ENCODE assay signal across 7 mouse cellular contexts in genomic region chr6:140514205-140515110, GRCm38 (mm10).
DNase-seq lines count a peak whose midpoint lies in the region; ATAC-seq and TF ChIP-seq lines count a peak whose summit lies in the region.

No protein-coding gene starts in this region.

- H3K4me1 ChIP-seq in forebrain, embryonic 13.5 days, result peaks cover 26% of the 10 kb centered on the region
- peaks cover 5% of the 10 kb centered on the region for H3K4me1 ChIP-seq in thymus, adult 2 months (replicated peaks; ENCODE audit: control insufficient read depth, insufficient read depth, low read length)

- no peak overlapping the region for H3K4me2 ChIP-seq in forebrain, embryonic 13.5 days

- no peaks in the 10 kb centered on the region for H3K36me3 ChIP-seq in forebrain, embryonic 13.5 days (ENCODE audit: poor library complexity, severe bottlenecking)
- H3K36me3 ChIP-seq in thymus, adult 2 months (ENCODE audit: control insufficient read depth, insufficient read depth, low read length), result no peaks in the 10 kb centered on the region

- no peak for TF ChIP-seq CTCF in thymus, adult 2 months (IDR thresholded peaks at IDR 0.05; ENCODE audit: borderline replicate concordance, control insufficient read depth, extremely low read depth, insufficient read depth, low read length, poor library complexity)

- WGBS in forebrain, embryonic 13.5 days, result 14% methylated on average over 8 of the region's 8 CpGs
- WGBS in thymus, adult 2 months, result 26% methylated on average over 8 of the region's 8 CpGs

- DNase-seq in B cell, adult 2 months, result peak; percentile 7
- DNase-seq in MN1 (ENCODE audit: low spot score), result peak; percentile 37
- DNase-seq in lung, postnatal 36 days, result peak; percentile 56
- DNase-seq in thymus, adult 2 months, result peak; percentile 39
- no peak for DNase-seq in gastrocnemius, postnatal 25 days

- no peak overlapping the region for H3K4me3 ChIP-seq in forebrain, embryonic 13.5 days
- H3K4me3 ChIP-seq in thymus, adult 2 months (ENCODE audit: control insufficient read depth, insufficient read depth, low read length), result no peak overlapping the region

- H3K9me3 ChIP-seq in forebrain, embryonic 13.5 days (replicated peaks), result no peaks in the 10 kb centered on the region

- ATAC-seq in forebrain, embryonic 13.5 days, result peak; percentile 57; the same call in 1 of the 2 replicates
- ATAC-seq in inflammation-experienced regulatory T-cells, adult 6 months, result peak; percentile 96

- no peak for TF ChIP-seq POLR2A in thymus, adult 2 months (IDR thresholded peaks at IDR 0.05; ENCODE audit: control insufficient read depth, extremely low read depth, insufficient read depth, low read length, poor library complexity)

- no peak overlapping the region for H3K9ac ChIP-seq in forebrain, embryonic 13.5 days

- no peaks in the 10 kb centered on the region for H3K27me3 ChIP-seq in forebrain, embryonic 13.5 days
- H3K27me3 ChIP-seq in thymus, adult 2 months (ENCODE audit: control insufficient read depth, insufficient read depth, low read length), result no peaks in the 10 kb centered on the region

- H3K27ac ChIP-seq in forebrain, embryonic 13.5 days, result no peak overlapping the region
- peak overlapping the region; percentile 34; the same call in 1 of the 2 replicates for H3K27ac ChIP-seq in thymus, adult 2 months (ENCODE audit: control insufficient read depth, insufficient read depth, low read length)
